Mouse (Mus musculus): Measurements from ENCODE around the gene Tango6.

DNA sequence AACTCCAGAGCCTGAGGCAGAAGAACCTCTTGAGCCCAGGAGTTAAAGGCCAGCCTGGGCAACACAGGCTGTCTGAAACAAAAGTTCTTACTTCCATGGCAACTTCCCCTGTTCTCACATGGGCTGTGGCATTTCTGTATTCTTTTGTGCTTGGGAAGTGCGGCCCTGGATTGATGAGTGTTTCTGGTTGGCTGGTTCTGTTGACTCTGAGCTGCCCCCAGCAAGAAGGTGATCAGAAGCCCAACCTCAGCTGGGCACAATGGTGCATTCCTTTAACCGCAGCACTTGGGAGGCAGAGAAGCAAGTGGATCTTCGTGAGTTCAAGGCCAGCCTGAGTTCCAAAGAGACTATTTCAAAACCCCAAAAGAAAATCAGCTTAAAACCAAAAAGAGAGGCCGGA lies 45.4 kb upstream of the Tango6 start:
- TF ChIP-seq POLR2A (IDR thresholded peaks at IDR 0.05; ENCODE audit: low read depth, low read length) (no peak), CTCF (IDR thresholded peaks at IDR 0.05; ENCODE audit: extremely low read depth, insufficient read length, insufficient replicate concordance, low read depth, low read length) (no peak)
